Mouse (Mus musculus): Measurements from ENCODE around the gene Traf6. TPM values are rescaled to one million over a fixed set of nuclear protein-coding genes. Genes with fewer than 3 reads are reported as not detected.
A peak's percentile ranks its signal among the peaks of the same experiment; 100 is the strongest.
"Not testable (repeated sequence)": the region's sequence is repeated elsewhere in the genome, so short reads cannot be mapped to it uniquely, and the experiment has no call there.

The Traf6 gene
- total RNA-seq, 2 experiments from 2014 or later: 17.0 to 18.1 TPM

GRCm38 (mm10) chr2:101693577-101694215 is 15.5 kb downstream of the Traf6 start:
- DNase-seq: peak; percentile 28

- no peak for DNase-seq
Observed at GRCm38 (mm10) chr2:101695584-101695983, 17.4 kb downstream of the Traf6 start.

- no peak for DNase-seq
Observed at GRCm38 (mm10) chr2:101699284-101699683, 21.1 kb downstream of the Traf6 start.

- no peak for DNase-seq
Observed at GRCm38 (mm10) chr2:101705941-101706485, 27.8 kb downstream of the Traf6 start.

GRCm38 (mm10) chr2:101711608-101712007 is 33.4 kb downstream of the Traf6 start:
- no peak for DNase-seq

GRCm38 (mm10) chr2:101715650-101716323 is 37.6 kb downstream of the Traf6 start:
- peak; percentile 56 for DNase-seq

GRCm38 (mm10) chr2:101717162-101717561 is 38.9 kb downstream of the Traf6 start:
- DNase-seq: no peak

- no peak for DNase-seq
Observed at GRCm38 (mm10) chr2:101721835-101722234, 43.6 kb downstream of the Traf6 start.

GRCm38 (mm10) chr2:101722370-101723332 is 44.4 kb downstream of the Traf6 start:
- DNase-seq: peak; percentile 60

- DNase-seq: no peak
Observed at GRCm38 (mm10) chr2:101723333-101723881, 45.2 kb downstream of the Traf6 start.

GRCm38 (mm10) chr2:101727787-101728186 is 49.6 kb downstream of the Traf6 start:
- DNase-seq: no peak

- DNase-seq: no peak
Observed at GRCm38 (mm10) chr2:101729472-101729871, 51.2 kb downstream of the Traf6 start.

- peak; percentile 57 for DNase-seq
Observed at GRCm38 (mm10) chr2:101730972-101731371, 52.7 kb downstream of the Traf6 start.

GRCm38 (mm10) chr2:101732777-101733210 is 54.6 kb downstream of the Traf6 start:
- DNase-seq: no peak

- no peak for DNase-seq
Observed at GRCm38 (mm10) chr2:101733564-101733963, 55.3 kb downstream of the Traf6 start.

GRCm38 (mm10) chr2:101739914-101740313 is 61.7 kb downstream of the Traf6 start:
- no peak for DNase-seq

GRCm38 (mm10) chr2:101741653-101742052 is 63.4 kb downstream of the Traf6 start:
- DNase-seq: no peak

- no peak for DNase-seq
Observed at GRCm38 (mm10) chr2:101742072-101742860, 64.0 kb downstream of the Traf6 start.

- not testable (repeated sequence) for DNase-seq
Observed at GRCm38 (mm10) chr2:101745656-101746055, 67.4 kb downstream of the Traf6 start.

GRCm38 (mm10) chr2:101746537-101746936 is 68.3 kb downstream of the Traf6 start:
- DNase-seq: peak; percentile 23
